Mouse (Mus musculus) small intestine, adult 2 months (tissue): Measurements from ENCODE around the gene Gfpt1.
"Not testable (repeated sequence)": the region's sequence is repeated elsewhere in the genome, so short reads cannot be mapped to it uniquely, and the experiment has no call there.

Experiments used
- CTCF ChIP-seq: fragments of 200-500 bp; IDR thresholded peaks from 2 replicates; pipeline ENCODE4 v1.5.1; 2012; ENCODE audit warnings: low read depth, mild to moderate bottlenecking, control low read depth, inconsistent platforms, low read length, moderate library complexity, mixed read lengths; ENCODE audit not compliant: insufficient replicate concordance, insufficient read length; ENCODE audit errors: extremely low read depth
- POLR2A ChIP-seq: fragments of 200-500 bp; IDR thresholded peaks from 2 replicates; pipeline ENCODE4 v1.6.1; 2012; ENCODE audit warnings: low read depth, mild to moderate bottlenecking, control low read depth, inconsistent platforms, low read length, moderate library complexity

DNA sequence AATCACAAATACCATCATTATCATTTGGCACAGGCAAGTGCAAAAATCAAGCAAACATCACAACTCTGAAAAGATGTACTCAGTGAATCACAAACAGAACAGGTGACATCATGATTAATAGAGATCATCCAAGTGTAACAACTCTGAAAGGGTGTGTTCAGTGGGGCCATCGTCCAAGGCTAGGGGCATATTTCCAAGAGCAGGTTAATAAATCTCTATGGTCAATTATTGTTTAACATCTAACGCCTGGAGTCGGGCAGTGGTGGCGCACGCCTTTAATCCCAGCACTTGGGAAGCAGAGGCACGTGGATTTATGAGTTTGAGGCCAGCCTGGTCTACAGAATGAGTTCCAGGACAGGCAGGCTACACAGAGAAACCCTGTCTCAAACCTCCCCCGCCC is 11.3 kb upstream of the Gfpt1 start:
- TF ChIP-seq CTCF, POLR2A: not testable (repeated sequence)
